Comparison of ENCODE assay signal across 13 mouse cellular contexts in genomic region chr14:120603849-120604492, GRCm38 (mm10).
"Had no signal": no experiment of that assay in that cellular context is flagged by ENCODE, and none has a peak within 500 bp of the region (broad histone marks: within the 10 kb centered on the region; RNA-seq: fewer than 3 reads in every experiment).

No protein-coding gene starts in this region.

- H3K4me2 ChIP-seq: kidney, embryonic 15.5 days; limb, embryonic 13.5 days; lung, embryonic 14.5 days; midbrain, embryonic 12.5 days had no signal

- H3K36me3 ChIP-seq: kidney, embryonic 15.5 days; limb, embryonic 13.5 days; midbrain, embryonic 12.5 days had no signal

- H3K27me3 ChIP-seq: kidney, embryonic 15.5 days; limb, embryonic 13.5 days; midbrain, embryonic 12.5 days had no signal

- H3K4me1 ChIP-seq: kidney, embryonic 15.5 days had no signal

- H3K27ac ChIP-seq: kidney, embryonic 15.5 days; limb, embryonic 13.5 days; liver, embryonic 14.5 days; midbrain, embryonic 12.5 days had no signal

- H3K9me3 ChIP-seq: kidney, embryonic 15.5 days; limb, embryonic 13.5 days; midbrain, embryonic 12.5 days had no signal

- H3K9ac ChIP-seq: kidney, embryonic 15.5 days; limb, embryonic 13.5 days; liver, embryonic 14.5 days; lung, embryonic 14.5 days; midbrain, embryonic 12.5 days had no signal

- H3K4me3 ChIP-seq: kidney, embryonic 15.5 days; limb, embryonic 13.5 days; megakaryocyte, embryonic 14.5 days; midbrain, embryonic 12.5 days had no signal

- DNase-seq: kidney, adult 2 months; kidney, postnatal 14 days; layer of hippocampus, adult 9-11 months; layer of hippocampus, postnatal 36 days; lung, embryonic 14.5 days; lung, postnatal 4 days; right cerebral cortex, postnatal 25 days; thymus, postnatal 36 days had no signal
